Mouse (Mus musculus) kidney, adult 2 months (tissue): ENCODE measurements around the gene Rflna. TPM values are rescaled to one million over a fixed set of nuclear protein-coding genes. Genes with fewer than 3 reads are reported as not detected.

Source experiments
- DNase-seq: peaks from one replicate; pipeline ENCODE4 v3.0.0; 2021
- H3K27ac ChIP-seq: fragments of 200-500 bp; 2 replicates; pipeline ENCODE4 v1.5.1; 2012; ENCODE audit warnings: low read depth, low read length, control low read depth, inconsistent platforms; ENCODE audit not compliant: insufficient read depth
- H3K27me3 ChIP-seq: fragments of 200-500 bp; replicated peaks from 2 replicates; pipeline ENCODE4 v1.6.1; 2012; ENCODE audit warnings: mild to moderate bottlenecking, moderate library complexity, low read length, inconsistent platforms; ENCODE audit not compliant: control insufficient read depth, insufficient read depth
- H3K36me3 ChIP-seq: fragments of 200-500 bp; 2 replicates; pipeline ENCODE4 v1.6.1; 2012; ENCODE audit warnings: mild to moderate bottlenecking, moderate library complexity, low read length, inconsistent platforms; ENCODE audit not compliant: control insufficient read depth, insufficient read depth
- H3K4me1 ChIP-seq: fragments of 200-500 bp; 2 replicates; pipeline ENCODE4 v1.6.1; 2011; ENCODE audit warnings: low read length; ENCODE audit not compliant: control insufficient read depth, insufficient read depth
- H3K4me3 ChIP-seq: fragments of 200-500 bp; 2 replicates; pipeline ENCODE4 v1.5.1; 2011; ENCODE audit warnings: mild to moderate bottlenecking, low read depth, low read length, control low read depth; ENCODE audit not compliant: insufficient read depth
- CTCF ChIP-seq: fragments of 200-500 bp; conservative IDR thresholded peaks from 2 replicates; pipeline ENCODE4 v1.5.1; 2011; ENCODE audit warnings: low read depth, mild to moderate bottlenecking, control low read depth, low read length, moderate library complexity, mixed read lengths; ENCODE audit not compliant: insufficient read depth, insufficient read length
- POLR2A ChIP-seq: fragments of 200-500 bp; IDR thresholded peaks from one replicate; pipeline ENCODE4 v1.6.1; 2011; ENCODE audit warnings: low read depth, low read length, control low read depth
- WGBS: fragments of 180-500 bp; shearing (Covaris S2); methylation state at CpG from one replicate; pipeline ENCODE4 v1.1.7; 2018; 5-methylcytosine and 5-hydroxymethylcytosine counted together
- polyA plus RNA-seq: library from polyadenylated mRNA; depleted of rRNA; stranded (reverse); fragments of >200 nt; gene quantifications from 2 replicates; pipeline ENCODE4 v1.2.3, GENCODE M21; 2012; rRNA removed

Gene Rflna
- polyA plus RNA-seq, 1 experiment, result 7.9 TPM

DNA sequence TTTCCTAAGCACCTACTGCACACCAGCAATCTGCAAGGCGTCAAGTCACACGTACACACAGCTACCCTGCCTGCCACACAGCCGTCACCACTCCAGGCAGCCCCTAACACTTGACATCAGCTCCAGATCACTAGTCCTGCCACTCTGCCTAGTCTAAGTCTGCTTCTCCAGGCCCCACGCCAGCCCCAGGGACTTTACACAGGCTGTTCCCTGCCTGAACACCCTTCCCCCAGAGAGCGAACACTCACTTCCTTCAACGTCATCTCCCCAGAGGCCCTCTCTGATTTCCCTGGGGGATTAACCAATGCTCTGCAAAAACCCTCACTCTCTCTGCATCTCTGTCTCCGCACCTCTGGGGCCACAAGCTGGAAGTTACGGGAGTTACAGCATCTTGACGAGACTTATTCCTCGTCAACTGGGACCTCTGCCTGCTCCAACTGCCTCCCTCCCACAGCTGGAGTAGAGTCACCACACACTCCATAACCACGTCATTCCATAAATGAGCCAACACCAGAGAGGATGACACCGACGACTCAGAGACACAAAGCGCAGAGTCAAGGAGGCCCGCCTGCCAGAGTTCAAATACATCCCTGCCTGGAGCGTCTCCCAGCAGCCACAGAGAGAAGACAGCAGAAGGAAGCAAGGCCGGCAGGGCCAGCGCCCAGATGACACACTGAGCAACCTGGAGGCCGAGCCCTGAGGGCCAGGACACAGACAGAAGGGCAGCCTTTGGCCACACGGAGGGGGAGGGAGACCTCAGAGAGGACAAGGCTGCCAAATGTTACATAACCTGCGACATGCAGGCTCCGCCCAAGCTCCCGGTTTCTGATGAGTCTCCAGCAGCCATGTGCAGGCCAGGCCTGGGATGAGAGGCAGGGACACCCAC, 49.8 kb downstream of the Rflna start:
- no peak overlapping the region for H3K4me3 ChIP-seq
- H3K27ac ChIP-seq, result 0 out of 2 replicates have a peak overlapping the region, but pooled peaks have one; percentile 0
- no peak for TF ChIP-seq CTCF
- TF ChIP-seq POLR2A, result no peak
- no peaks in the 10 kb centered on the region for H3K27me3 ChIP-seq
- 52% methylated on average over 23 of the region's 23 CpGs for WGBS
- DNase-seq, result peak; percentile 95
- peaks cover 1% of the 10 kb centered on the region; the same call in 1 of the 2 replicates for H3K36me3 ChIP-seq
- peaks cover 11% of the 10 kb centered on the region; the same call in 1 of the 2 replicates for H3K4me1 ChIP-seq

DNA sequence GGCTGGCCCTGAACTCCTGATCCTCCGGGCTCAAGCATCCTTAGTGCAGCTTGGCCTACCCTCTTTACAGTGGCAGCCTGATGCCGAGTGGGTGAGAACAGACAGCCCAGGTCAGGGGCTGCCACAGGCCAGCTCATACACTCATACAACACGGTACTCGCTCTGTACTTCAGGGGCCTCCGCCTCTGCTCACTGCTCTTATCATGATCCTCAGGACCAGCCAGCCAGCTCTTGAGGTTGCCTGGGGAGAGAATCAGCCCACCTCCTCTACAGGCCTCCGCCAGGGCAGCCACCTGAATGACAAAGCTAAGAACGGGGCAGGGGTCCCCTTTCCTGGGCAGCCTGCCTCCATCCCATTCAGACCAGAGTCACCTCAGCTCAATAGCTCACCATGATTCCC, 50.6 kb downstream of the Rflna start:
- Histone ChIP-seq H3K27me3 (no peaks in the 10 kb centered on the region), H3K4me1 (peaks cover 11% of the 10 kb centered on the region), H3K36me3 (no peaks in the 10 kb centered on the region), H3K27ac (0 out of 2 replicates have a peak overlapping the region, but pooled peaks have one; percentile 0), H3K4me3 (no peak overlapping the region)
- DNase-seq, result no peak
- TF ChIP-seq CTCF (no peak), POLR2A (no peak)
- WGBS, result 84% methylated on average over 7 of the region's 7 CpGs

DNA sequence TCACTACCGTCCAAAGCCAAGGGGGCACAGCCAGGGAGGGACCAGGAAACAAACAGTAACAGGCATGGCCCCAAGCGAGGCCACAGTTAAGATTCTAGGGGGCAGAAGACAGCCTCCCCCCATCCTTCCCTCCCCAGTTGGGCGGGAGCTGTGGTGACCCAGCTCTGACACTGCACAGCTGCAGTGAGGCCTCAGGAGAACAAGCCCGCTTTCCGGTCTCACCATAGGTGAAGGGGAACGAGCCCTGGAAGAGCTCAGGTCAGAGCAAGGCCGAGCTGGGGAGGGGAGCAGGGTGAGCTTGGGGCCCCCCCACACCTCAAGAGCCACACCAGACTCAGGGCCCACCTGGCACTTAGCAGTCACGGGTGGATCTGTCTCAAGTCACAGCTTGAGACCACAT, 52.9 kb downstream of the Rflna start:
- H3K36me3 ChIP-seq, result no peaks in the 10 kb centered on the region
- TF ChIP-seq POLR2A (no peak), CTCF (no peak)
- no peak overlapping the region for H3K4me3 ChIP-seq
- no peaks in the 10 kb centered on the region for H3K27me3 ChIP-seq
- WGBS, result 64% methylated on average over 8 of the region's 8 CpGs
- H3K27ac ChIP-seq, result no peak overlapping the region
- H3K4me1 ChIP-seq, result peaks cover 23% of the 10 kb centered on the region
- DNase-seq, result no peak

DNA sequence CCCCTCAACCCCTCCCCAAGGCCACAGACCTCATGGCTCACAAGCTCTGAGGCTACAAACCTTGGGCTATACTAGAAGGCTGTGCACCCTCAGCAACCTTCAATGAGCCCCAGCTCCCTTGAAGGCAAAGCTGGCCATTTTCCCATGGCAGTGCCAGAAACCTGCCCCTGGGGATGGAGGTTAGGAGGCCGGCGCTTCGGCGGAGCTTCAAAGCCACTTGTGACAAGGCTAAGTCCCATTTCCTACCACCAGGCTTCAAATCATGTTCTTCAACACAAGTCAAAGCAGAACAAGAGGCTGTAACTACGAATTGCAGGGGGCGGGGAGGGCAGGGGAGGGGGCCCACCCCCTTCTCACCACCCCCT, 53.3 kb downstream of the Rflna start:
- WGBS, result 51% methylated on average over 6 of the region's 6 CpGs
- no peak overlapping the region for H3K4me3 ChIP-seq
- DNase-seq, result no peak

DNA sequence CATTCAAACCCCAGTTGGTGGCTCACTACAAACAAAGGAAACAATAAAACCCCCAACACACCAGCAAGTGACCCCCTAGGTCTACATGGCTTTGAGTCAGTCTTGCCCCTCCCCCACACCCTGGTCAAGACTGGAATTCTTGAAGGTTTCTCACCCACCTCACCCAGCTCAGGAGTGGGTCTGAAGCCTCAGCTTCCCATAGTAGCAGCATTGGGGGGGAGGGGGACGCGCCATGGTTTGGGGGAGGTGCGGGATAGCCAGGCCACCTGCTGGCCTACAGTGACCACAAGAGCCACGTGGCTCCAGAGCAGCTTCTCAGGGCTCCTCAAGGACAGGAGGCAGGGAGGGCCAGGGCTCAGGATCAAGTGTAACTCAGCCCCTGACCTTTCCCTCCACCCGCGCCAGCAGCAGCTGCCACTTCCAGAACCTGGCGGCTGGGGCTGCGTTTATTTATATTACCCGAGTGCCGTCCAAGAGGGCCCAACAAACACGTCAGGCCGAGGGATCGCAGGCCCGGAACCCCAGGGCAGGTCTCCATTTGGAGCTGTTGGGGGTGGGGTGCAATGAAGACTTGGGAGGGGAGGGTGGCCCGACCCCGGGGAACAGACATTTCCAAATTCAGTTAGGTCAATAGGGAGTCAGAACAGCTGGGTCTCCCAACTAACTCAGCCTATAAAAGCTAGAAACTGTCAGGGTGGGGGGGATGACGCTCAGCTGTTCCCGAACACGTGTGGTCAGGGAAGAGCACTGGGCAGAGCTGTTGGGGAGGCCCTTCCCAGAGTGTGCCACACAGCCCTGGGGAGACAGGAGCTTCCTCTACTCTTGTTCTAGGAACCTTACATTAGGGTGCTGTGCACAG, 53.9 kb downstream of the Rflna start:
- H3K4me1 ChIP-seq, result peaks cover 29% of the 10 kb centered on the region
- 36% methylated on average over 19 of the region's 19 CpGs for WGBS
- peak overlapping the region; percentile 91 for H3K27ac ChIP-seq

More for the DNA sequence above, 53.3 kb downstream of the Rflna start:
- Histone ChIP-seq H3K27me3 (no peaks in the 10 kb centered on the region), H3K4me1 (peaks cover 23% of the 10 kb centered on the region), H3K27ac (no peak overlapping the region), H3K36me3 (no peaks in the 10 kb centered on the region)
- no peak for TF ChIP-seq CTCF
- no peak for TF ChIP-seq POLR2A

DNA sequence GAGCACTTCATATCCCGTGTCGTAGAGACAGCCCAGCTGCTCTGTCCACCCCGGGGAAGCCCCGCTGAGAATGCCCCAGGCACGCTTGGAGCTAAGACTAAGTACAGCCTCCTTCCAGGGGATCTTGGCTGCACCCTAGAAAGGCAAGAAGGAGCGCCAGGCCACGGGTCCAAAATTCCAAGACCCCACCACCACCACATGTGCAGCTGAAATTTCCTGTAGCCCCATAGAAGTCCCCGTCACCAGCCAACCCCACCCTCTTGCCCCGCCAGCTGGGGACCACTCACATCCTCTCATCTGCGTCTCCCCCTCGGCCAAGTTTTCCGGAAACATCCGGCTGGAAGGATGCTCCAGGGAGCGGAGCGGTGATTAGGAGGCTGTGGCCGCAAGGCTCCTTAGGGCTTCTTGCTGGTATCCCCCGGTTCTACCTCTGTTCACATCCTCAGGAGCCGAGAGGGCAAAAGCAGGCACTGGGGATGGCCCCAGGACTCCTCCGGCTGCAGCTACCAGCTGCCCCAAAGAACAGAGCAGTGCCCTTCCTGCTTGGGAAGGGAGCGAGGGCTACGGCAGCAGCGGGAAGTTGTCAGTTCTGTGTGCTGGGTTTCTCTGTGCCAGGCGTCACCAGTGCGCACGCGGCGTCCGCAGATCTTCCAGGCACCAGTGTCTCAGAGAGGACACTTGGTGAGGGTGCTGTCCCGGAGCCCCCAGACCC, 54.7 kb downstream of the Rflna start:
- 23% methylated on average over 29 of the region's 29 CpGs for WGBS
- Histone ChIP-seq H3K36me3 (no peaks in the 10 kb centered on the region), H3K27ac (peak overlapping the region; percentile 91), H3K4me3 (peak overlapping the region; percentile 57), H3K4me1 (peaks cover 29% of the 10 kb centered on the region), H3K27me3 (no peaks in the 10 kb centered on the region)
- TF ChIP-seq CTCF (no peak), POLR2A (no peak)
- no peak for DNase-seq

More for the DNA sequence above, 53.9 kb downstream of the Rflna start:
- DNase-seq, result peak; percentile 66
- Histone ChIP-seq H3K27me3 (no peaks in the 10 kb centered on the region), H3K4me3 (peak overlapping the region; percentile 57), H3K36me3 (no peaks in the 10 kb centered on the region)
- TF ChIP-seq CTCF, result no peak
- TF ChIP-seq POLR2A, result no peak

DNA sequence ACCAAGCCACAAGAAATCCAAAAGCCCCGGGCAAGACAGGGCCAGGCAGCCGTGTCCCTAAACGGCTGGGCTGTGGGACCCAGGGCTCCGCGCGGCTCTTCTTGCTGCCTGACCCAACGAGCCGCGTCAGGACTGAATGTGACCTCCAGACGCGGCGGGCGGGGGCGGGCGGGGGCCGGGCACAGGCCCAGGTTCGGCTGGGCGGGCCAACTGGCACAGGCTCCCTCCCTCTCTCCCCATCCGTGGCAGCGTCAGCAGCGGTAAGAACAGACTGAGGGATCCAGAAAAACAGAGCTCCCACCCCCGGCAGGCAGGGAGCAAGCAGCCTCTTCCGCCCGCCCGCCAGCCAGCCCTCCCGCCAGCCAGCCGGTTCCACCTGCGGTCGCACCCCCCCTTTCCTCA, 55.2 kb downstream of the Rflna start:
- Histone ChIP-seq H3K4me1 (peaks cover 24% of the 10 kb centered on the region), H3K4me3 (peak overlapping the region; percentile 57), H3K27ac (peak overlapping the region; percentile 91), H3K36me3 (no peaks in the 10 kb centered on the region), H3K27me3 (no peaks in the 10 kb centered on the region)
- no peak for TF ChIP-seq CTCF
- no peak for TF ChIP-seq POLR2A
- 3% methylated on average over 29 of the region's 29 CpGs for WGBS
- peak; percentile 90 for DNase-seq

Other genes starting within 250 kb of the Rflna start
- 6.9 and 8.9 TPM in 2 replicates for gene Ccdc92, start 140.8 kb upstream of the Rflna start, polyA plus RNA-seq
- 19.1 and 20.4 TPM in 2 replicates for gene Zfp664, start 140.5 kb upstream of the Rflna start, polyA plus RNA-seq
- 32.0 and 38.8 TPM in 2 replicates for gene Ncor2, start 176.0 kb downstream of the Rflna start, polyA plus RNA-seq